Mouse (Mus musculus) embryonic facial prominence, embryonic 15.5 days (tissue): Measurements from ENCODE around the gene Prss27. TPM values are rescaled to one million over a fixed set of nuclear protein-coding genes. Genes with fewer than 3 reads are reported as not detected.

Experiments
- ATAC-seq: fragments of 200-750 bp; cut with Nextera tagmentation; 2 replicates; pipeline ENCODE4 v1.8.0; 2017; ENCODE audit warnings: low read depth, moderate TSS enrichment; ENCODE audit not compliant: insufficient number of reproducible peaks, low FRiP score, low TSS enrichment
- H3K27ac ChIP-seq: fragments of 300-500 bp; sonication (generic); replicated peaks from 2 replicates; pipeline ENCODE4 v1.5.1; 2015; ENCODE audit warnings: mild to moderate bottlenecking, inconsistent platforms
- H3K27me3 ChIP-seq: fragments of 300-500 bp; sonication (generic); 2 replicates; pipeline ENCODE4 v1.6.1; 2015; ENCODE audit warnings: inconsistent platforms
- H3K36me3 ChIP-seq: fragments of 300-500 bp; sonication (generic); 2 replicates; pipeline ENCODE4 v1.6.1; 2015; ENCODE audit warnings: mild to moderate bottlenecking, inconsistent platforms
- H3K4me1 ChIP-seq: fragments of 300-500 bp; sonication (generic); 2 replicates; pipeline ENCODE4 v1.6.1; 2015; ENCODE audit warnings: inconsistent platforms
- H3K4me2 ChIP-seq: fragments of 300-500 bp; sonication (generic); replicated peaks from 2 replicates; pipeline ENCODE4 v1.6.1; 2015; ENCODE audit warnings: mild to moderate bottlenecking, inconsistent platforms
- H3K4me3 ChIP-seq: fragments of 300-500 bp; sonication (generic); replicated peaks from 2 replicates; pipeline ENCODE4 v1.5.1; 2015; ENCODE audit warnings: mild to moderate bottlenecking, inconsistent platforms
- H3K9ac ChIP-seq: fragments of 300-500 bp; sonication (generic); 2 replicates; pipeline ENCODE4 v1.6.1; 2015; ENCODE audit warnings: inconsistent platforms
- H3K9me3 ChIP-seq: fragments of 300-500 bp; sonication (generic); replicated peaks from 2 replicates; pipeline ENCODE4 v1.6.1; 2016; ENCODE audit warnings: inconsistent platforms
- WGBS: fragments of 180-500 bp; shearing (Covaris S2); methylation state at CpG from one replicate; pipeline ENCODE4 v1.1.7; 2015; 5-methylcytosine and 5-hydroxymethylcytosine counted together
- polyA plus RNA-seq: library from polyadenylated mRNA; unstranded; fragments of >200 nt; fragmentation: Nextera tagmentation; extraction: Ambion mirVana; gene quantifications from 2 replicates; pipeline ENCODE4 v1.2.1, GENCODE M21; 2015

The Prss27 gene
- 4.6 and 4.9 TPM in 2 replicates for polyA plus RNA-seq

- no peak within 1 kb of the TSS for H3K4me2 ChIP-seq
- no peaks in the 10 kb centered on the region for H3K9me3 ChIP-seq
- no peaks in the 10 kb centered on the region for H3K4me1 ChIP-seq
- WGBS: 61% methylated on average over 4 of the region's 4 CpGs
- no peak within 1 kb of the TSS for H3K4me3 ChIP-seq
- H3K36me3 ChIP-seq: no peaks in the 10 kb centered on the region
- H3K9ac ChIP-seq: no peak within 1 kb of the TSS
- no peaks in the 10 kb centered on the region for H3K27me3 ChIP-seq
- no peak within 1 kb of the TSS for H3K27ac ChIP-seq
- no peak for ATAC-seq
Measured at GRCm38 (mm10) chr17:24037844-24038243, at the start of gene Prss27. Gene Prss27 (plus strand): TSS chr17:24038144.

- no peak overlapping the region for H3K4me2 ChIP-seq
- peaks cover 8% of the 10 kb centered on the region; the same call in 1 of the 2 replicates for H3K4me1 ChIP-seq
- WGBS: 41% methylated on average over 2 of the region's 2 CpGs
- H3K9me3 ChIP-seq: no peaks in the 10 kb centered on the region
- H3K4me3 ChIP-seq: no peak overlapping the region
- no peak overlapping the region for H3K27ac ChIP-seq
- ATAC-seq: no peak
- H3K27me3 ChIP-seq: no peaks in the 10 kb centered on the region
- H3K9ac ChIP-seq: no peak overlapping the region
- H3K36me3 ChIP-seq: no peaks in the 10 kb centered on the region
Measured at GRCm38 (mm10) chr17:23989802-23990201, 48.1 kb upstream of the Prss27 start.

- H3K36me3 ChIP-seq: no peaks in the 10 kb centered on the region
- ATAC-seq: no peak
- H3K9ac ChIP-seq: no peak overlapping the region
- no peaks in the 10 kb centered on the region for H3K27me3 ChIP-seq
- H3K4me1 ChIP-seq: peaks cover 9% of the 10 kb centered on the region; the same call in 1 of the 2 replicates
- no peak overlapping the region for H3K27ac ChIP-seq
- WGBS: 68% methylated on average over 9 of the region's 9 CpGs
- no peaks in the 10 kb centered on the region for H3K9me3 ChIP-seq
- peak overlapping the region; percentile 32 for H3K4me3 ChIP-seq
- H3K4me2 ChIP-seq: peak overlapping the region; percentile 57
Measured at GRCm38 (mm10) chr17:23992789-23993553, 45.0 kb upstream of the Prss27 start.

GRCm38 (mm10) chr17:23993559-23994428, 44.1 kb upstream of the Prss27 start:
- H3K4me1 ChIP-seq: peaks cover 15% of the 10 kb centered on the region
- WGBS: 9% methylated on average over 31 of the region's 31 CpGs
- peak overlapping the region; percentile 57 for H3K4me2 ChIP-seq
- no peaks in the 10 kb centered on the region for H3K27me3 ChIP-seq
- no peaks in the 10 kb centered on the region for H3K36me3 ChIP-seq
- peak overlapping the region; percentile 35 for H3K9ac ChIP-seq
- H3K9me3 ChIP-seq: no peaks in the 10 kb centered on the region
- ATAC-seq: peak; percentile 58; the same call in 1 of the 2 replicates
- H3K4me3 ChIP-seq: peak overlapping the region; percentile 32
- no peak overlapping the region for H3K27ac ChIP-seq

- Histone ChIP-seq H3K4me1 (peaks cover 15% of the 10 kb centered on the region), H3K9ac (no peak overlapping the region), H3K27me3 (no peaks in the 10 kb centered on the region), H3K4me2 (no peak overlapping the region), H3K9me3 (no peaks in the 10 kb centered on the region), H3K27ac (no peak overlapping the region), H3K4me3 (no peak overlapping the region), H3K36me3 (no peaks in the 10 kb centered on the region)
- ATAC-seq: no peak
- 63% methylated on average over 7 of the region's 7 CpGs for WGBS
Measured at GRCm38 (mm10) chr17:23994667-23995066, 43.3 kb upstream of the Prss27 start.

- no peak overlapping the region for H3K9ac ChIP-seq
- no peaks in the 10 kb centered on the region for H3K27me3 ChIP-seq
- H3K36me3 ChIP-seq: no peaks in the 10 kb centered on the region
- no peak for ATAC-seq
- H3K4me3 ChIP-seq: no peak overlapping the region
- H3K9me3 ChIP-seq: no peaks in the 10 kb centered on the region
- H3K4me2 ChIP-seq: no peak overlapping the region
- WGBS: 35% methylated on average over 1 of the region's 1 CpGs
- peaks cover 15% of the 10 kb centered on the region for H3K4me1 ChIP-seq
- no peak overlapping the region for H3K27ac ChIP-seq
Measured at GRCm38 (mm10) chr17:23995421-23995820, 42.5 kb upstream of the Prss27 start.

GRCm38 (mm10) chr17:23997901-23998300, 40.0 kb upstream of the Prss27 start, which contains the start of gene Prss22:
Gene Prss22 (minus strand): TSS chr17:23998100.
- no peaks in the 10 kb centered on the region for H3K27me3 ChIP-seq
- H3K36me3 ChIP-seq: no peaks in the 10 kb centered on the region
- no peaks in the 10 kb centered on the region for H3K9me3 ChIP-seq
- peak within 1 kb of the TSS; percentile 17; the same call in 1 of the 2 replicates for H3K4me2 ChIP-seq
- ATAC-seq: peak; percentile 31; the same call in 1 of the 2 replicates
- 35% methylated on average over 2 of the region's 2 CpGs for WGBS
- no peak within 1 kb of the TSS for H3K27ac ChIP-seq
- no peak within 1 kb of the TSS for H3K9ac ChIP-seq
- peaks cover 15% of the 10 kb centered on the region for H3K4me1 ChIP-seq
- H3K4me3 ChIP-seq: no peak within 1 kb of the TSS

GRCm38 (mm10) chr17:23998383-23998782, 39.6 kb upstream of the Prss27 start:
- no peak overlapping the region for H3K4me2 ChIP-seq
- H3K4me1 ChIP-seq: peaks cover 12% of the 10 kb centered on the region
- H3K4me3 ChIP-seq: no peak overlapping the region
- no peaks in the 10 kb centered on the region for H3K36me3 ChIP-seq
- ATAC-seq: no peak
- H3K9ac ChIP-seq: no peak overlapping the region
- no peaks in the 10 kb centered on the region for H3K27me3 ChIP-seq
- WGBS: 63% methylated on average over 6 of the region's 6 CpGs
- no peaks in the 10 kb centered on the region for H3K9me3 ChIP-seq
- no peak overlapping the region for H3K27ac ChIP-seq

- no peak for ATAC-seq
Measured at GRCm38 (mm10) chr17:24000404-24000803, 37.5 kb upstream of the Prss27 start.

GRCm38 (mm10) chr17:24004071-24004665, 33.8 kb upstream of the Prss27 start:
- no peaks in the 10 kb centered on the region for H3K27me3 ChIP-seq
- H3K4me1 ChIP-seq: no peaks in the 10 kb centered on the region
- 91% methylated on average over 14 of the region's 14 CpGs for WGBS
- no peak for ATAC-seq
- no peaks in the 10 kb centered on the region for H3K36me3 ChIP-seq
- H3K9ac ChIP-seq: no peak overlapping the region
- no peak overlapping the region for H3K4me2 ChIP-seq
- no peaks in the 10 kb centered on the region for H3K9me3 ChIP-seq
- no peak overlapping the region for H3K4me3 ChIP-seq
- no peak overlapping the region for H3K27ac ChIP-seq

More at GRCm38 (mm10) chr17:24000404-24000803, 37.5 kb upstream of the Prss27 start:
- no peak overlapping the region for H3K4me2 ChIP-seq
- WGBS: 59% methylated on average over 5 of the region's 5 CpGs
- no peaks in the 10 kb centered on the region for H3K9me3 ChIP-seq
- no peak overlapping the region for H3K27ac ChIP-seq
- no peaks in the 10 kb centered on the region for H3K27me3 ChIP-seq
- no peaks in the 10 kb centered on the region for H3K36me3 ChIP-seq
- H3K4me1 ChIP-seq: peaks cover 7% of the 10 kb centered on the region; the same call in 1 of the 2 replicates
- H3K4me3 ChIP-seq: no peak overlapping the region
- no peak overlapping the region for H3K9ac ChIP-seq

- Histone ChIP-seq H3K9ac (no peak overlapping the region), H3K4me1 (no peaks in the 10 kb centered on the region), H3K9me3 (no peaks in the 10 kb centered on the region), H3K27ac (no peak overlapping the region), H3K4me2 (no peak overlapping the region), H3K27me3 (no peaks in the 10 kb centered on the region), H3K36me3 (no peaks in the 10 kb centered on the region), H3K4me3 (no peak overlapping the region)
- ATAC-seq: no peak
- 86% methylated on average over 3 of the region's 3 CpGs for WGBS
Measured at GRCm38 (mm10) chr17:24005049-24005448, 32.9 kb upstream of the Prss27 start.
